Mouse (Mus musculus): ENCODE measurements around the gene St6galnac1. TPM values are rescaled to one million over a fixed set of nuclear protein-coding genes. Genes with fewer than 3 reads are reported as not detected.
"Not testable (repeated sequence)": the region's sequence is repeated elsewhere in the genome, so short reads cannot be mapped to it uniquely, and the experiment has no call there.

St6galnac1 gene
- not detected for total RNA-seq (2021)
- not detected in 2 replicates for polyA plus RNA-seq (2012; rRNA removed)
- long read RNA-seq: 0 reads

DNA sequence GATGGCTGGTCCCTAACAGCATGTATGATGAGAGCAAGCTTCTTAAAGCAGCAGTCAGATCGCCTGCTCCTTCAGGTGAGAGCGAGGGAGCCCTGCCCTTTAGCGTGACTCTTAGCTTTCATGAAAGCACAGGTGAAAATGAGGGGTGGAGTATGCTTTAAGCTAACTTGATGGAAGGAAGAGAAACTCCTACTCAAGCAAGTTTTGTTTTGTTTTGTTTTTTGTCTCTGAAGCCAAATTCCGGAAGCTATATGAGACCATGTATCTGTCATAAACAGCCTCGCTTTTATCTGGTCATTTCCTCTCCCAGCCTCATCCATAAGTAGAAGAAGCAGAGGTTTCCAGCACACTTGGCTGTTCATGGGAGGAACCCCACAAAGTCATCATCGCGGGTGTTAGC lies at the start of gene St6galnac1:
TSS of gene St6galnac1 (minus strand) at position 101 of the 400 bp plus-strand sequence.
- Histone ChIP-seq H3K36me3 (ENCODE audit: control insufficient read depth, insufficient read depth, low read length) (no peaks in the 10 kb centered on the region), H3K27me3 (ENCODE audit: control insufficient read depth, insufficient read depth, low read length) (no peaks in the 10 kb centered on the region), H3K79me2 (replicated peaks; ENCODE audit: control insufficient read depth, insufficient read depth, low read length) (no peaks in the 10 kb centered on the region), H3K4me1 (ENCODE audit: control insufficient read depth, insufficient read depth, low read length) (no peaks in the 10 kb centered on the region), H3K9ac (ENCODE audit: low read depth, low read length) (no peak within 1 kb of the TSS), H3K27ac (no peak within 1 kb of the TSS), H3K4me3 (no peak within 1 kb of the TSS)
- intact Hi-C loops (cut with DNase I): loop anchor here (2.0 kb wide), 1 partner anchor 27 kb away; no protein-coding TSS in a partner anchor
- TF ChIP-seq CTCF (IDR thresholded peaks at IDR 0.05) (no peak), EP300 (IDR thresholded peaks at IDR 0.05; ENCODE audit: insufficient read depth, low read depth, low read length) (no peak), POLR2A (IDR thresholded peaks at IDR 0.05; ENCODE audit: insufficient read depth, low read depth, low read length) (no peak)
- no peak for DNase-seq
- WGBS: 86% methylated on average over 7 of the region's 7 CpGs

DNA sequence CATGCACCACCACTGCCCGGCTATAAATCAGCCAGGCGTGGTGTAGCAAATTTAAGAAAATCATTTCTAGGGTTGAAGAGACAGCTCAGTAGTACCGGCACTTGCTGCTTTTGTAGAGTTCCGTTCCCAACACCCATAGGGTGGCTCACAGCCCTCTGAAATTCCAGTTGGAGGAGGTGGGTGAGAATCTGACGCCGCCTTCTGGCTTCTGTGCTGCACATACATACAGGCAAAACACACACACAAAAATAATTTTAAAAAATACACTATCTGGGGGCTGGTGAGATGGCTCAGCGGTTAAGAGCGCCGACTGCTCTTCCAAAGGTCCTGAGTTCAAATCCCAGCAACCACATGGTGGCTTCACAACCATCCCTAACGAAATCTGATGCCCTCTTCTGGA lies 48.6 kb upstream of the St6galnac1 start:
- H3K4me3 ChIP-seq; H3K36me3 ChIP-seq (ENCODE audit: control insufficient read depth, insufficient read depth, low read length); H3K9ac ChIP-seq (ENCODE audit: low read depth, low read length); DNase-seq; intact Hi-C loops (cut with DNase I); H3K79me2 ChIP-seq (replicated peaks; ENCODE audit: control insufficient read depth, insufficient read depth, low read length); H3K27me3 ChIP-seq (ENCODE audit: control insufficient read depth, insufficient read depth, low read length); H3K27ac ChIP-seq: not testable (repeated sequence)
- 98% methylated on average over 10 of the region's 10 CpGs for WGBS
- peaks cover 30% of the 10 kb centered on the region for H3K4me1 ChIP-seq (ENCODE audit: control insufficient read depth, insufficient read depth, low read length)

DNA sequence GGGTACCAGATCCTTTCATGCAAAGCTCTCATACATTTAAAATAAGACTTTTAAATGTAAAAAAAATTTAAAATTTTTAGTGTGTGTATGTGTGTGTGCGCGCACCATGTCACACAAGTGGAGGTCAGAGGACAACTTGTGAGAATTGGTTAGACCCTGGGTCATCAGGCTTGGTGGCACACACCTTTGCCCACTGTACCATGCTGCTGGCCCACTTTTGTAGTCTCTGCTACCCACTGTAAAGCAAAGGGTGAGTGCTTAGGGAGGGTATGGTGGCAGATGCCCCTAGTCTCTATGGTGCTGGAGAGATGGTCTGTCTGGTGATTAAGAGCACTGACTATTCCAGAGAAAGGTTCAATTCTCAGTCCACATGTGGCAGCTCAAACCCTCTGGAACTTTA lies 47.9 kb upstream of the St6galnac1 start:
- TF ChIP-seq EP300 (IDR thresholded peaks at IDR 0.05; ENCODE audit: insufficient read depth, low read depth, low read length) (no peak), POLR2A (IDR thresholded peaks at IDR 0.05; ENCODE audit: insufficient read depth, low read depth, low read length) (no peak), CTCF (IDR thresholded peaks at IDR 0.05) (no peak)
- 97% methylated on average over 2 of the region's 2 CpGs for WGBS
- intact Hi-C loops (cut with DNase I): no loop called here
- Histone ChIP-seq H3K27me3 (ENCODE audit: control insufficient read depth, insufficient read depth, low read length) (no peaks in the 10 kb centered on the region), H3K36me3 (ENCODE audit: control insufficient read depth, insufficient read depth, low read length) (no peaks in the 10 kb centered on the region), H3K27ac (no peak overlapping the region), H3K9ac (ENCODE audit: low read depth, low read length) (no peak overlapping the region), H3K4me1 (ENCODE audit: control insufficient read depth, insufficient read depth, low read length) (peaks cover 28% of the 10 kb centered on the region), H3K4me3 (no peak overlapping the region), H3K79me2 (replicated peaks; ENCODE audit: control insufficient read depth, insufficient read depth, low read length) (peaks cover 2% of the 10 kb centered on the region; the same call in 1 of the 2 replicates)
- no peak for DNase-seq

DNA sequence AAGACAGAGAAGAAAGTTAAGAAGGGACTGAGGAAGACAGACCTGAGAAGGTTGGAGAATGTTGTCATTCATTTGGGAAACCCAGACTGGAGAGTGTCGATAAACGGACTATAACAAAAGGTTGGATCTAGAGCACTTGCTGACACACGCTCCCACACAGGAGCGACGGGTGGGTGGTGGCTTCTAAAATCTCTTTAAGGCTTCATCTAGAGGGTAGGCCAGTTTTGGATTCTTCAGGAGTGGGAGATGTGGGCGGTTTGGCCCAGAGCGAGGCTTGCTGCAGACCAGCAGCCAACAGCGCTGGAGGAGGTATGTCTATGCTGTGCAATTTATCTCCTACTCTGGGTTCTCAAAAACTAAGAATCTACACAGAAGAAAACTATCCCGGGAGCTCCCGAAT lies 47.3 kb upstream of the St6galnac1 start:
- WGBS: 68% methylated on average over 10 of the region's 10 CpGs
- Histone ChIP-seq H3K27ac (peak overlapping the region; percentile 43; the same call in 1 of the 2 replicates), H3K27me3 (ENCODE audit: control insufficient read depth, insufficient read depth, low read length) (no peaks in the 10 kb centered on the region), H3K79me2 (replicated peaks; ENCODE audit: control insufficient read depth, insufficient read depth, low read length) (peaks cover 2% of the 10 kb centered on the region), H3K4me3 (no peak overlapping the region), H3K9ac (ENCODE audit: low read depth, low read length) (no peak overlapping the region), H3K36me3 (ENCODE audit: control insufficient read depth, insufficient read depth, low read length) (no peaks in the 10 kb centered on the region), H3K4me1 (ENCODE audit: control insufficient read depth, insufficient read depth, low read length) (peaks cover 29% of the 10 kb centered on the region)
- intact Hi-C loops (cut with DNase I): no loop called here
- no peak for TF ChIP-seq POLR2A (IDR thresholded peaks at IDR 0.05; ENCODE audit: insufficient read depth, low read depth, low read length)
- TF ChIP-seq EP300 (IDR thresholded peaks at IDR 0.05; ENCODE audit: insufficient read depth, low read depth, low read length): no peak
- no peak for TF ChIP-seq CTCF (IDR thresholded peaks at IDR 0.05)
- DNase-seq: no peak

DNA sequence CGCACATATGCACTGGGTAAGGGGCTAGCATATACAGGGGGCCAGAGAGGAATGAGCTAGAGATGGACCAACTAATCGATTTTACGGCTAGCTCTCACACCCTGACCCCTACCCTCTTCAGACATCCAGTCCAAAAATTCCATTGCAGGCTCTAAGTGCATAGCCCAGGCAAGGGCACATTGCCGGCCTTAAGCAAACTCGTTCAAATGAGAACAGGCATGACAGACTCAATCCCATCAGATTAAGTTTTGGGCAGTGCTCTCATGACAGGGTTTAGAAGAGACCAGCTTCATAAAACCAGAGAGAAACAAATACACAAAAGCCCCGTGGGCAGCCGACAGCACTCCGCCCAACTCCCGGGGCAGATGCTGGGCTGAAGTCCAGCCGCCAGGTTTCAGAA lies 46.9 kb upstream of the St6galnac1 start:
- no peak overlapping the region for H3K9ac ChIP-seq (ENCODE audit: low read depth, low read length)

DNA sequence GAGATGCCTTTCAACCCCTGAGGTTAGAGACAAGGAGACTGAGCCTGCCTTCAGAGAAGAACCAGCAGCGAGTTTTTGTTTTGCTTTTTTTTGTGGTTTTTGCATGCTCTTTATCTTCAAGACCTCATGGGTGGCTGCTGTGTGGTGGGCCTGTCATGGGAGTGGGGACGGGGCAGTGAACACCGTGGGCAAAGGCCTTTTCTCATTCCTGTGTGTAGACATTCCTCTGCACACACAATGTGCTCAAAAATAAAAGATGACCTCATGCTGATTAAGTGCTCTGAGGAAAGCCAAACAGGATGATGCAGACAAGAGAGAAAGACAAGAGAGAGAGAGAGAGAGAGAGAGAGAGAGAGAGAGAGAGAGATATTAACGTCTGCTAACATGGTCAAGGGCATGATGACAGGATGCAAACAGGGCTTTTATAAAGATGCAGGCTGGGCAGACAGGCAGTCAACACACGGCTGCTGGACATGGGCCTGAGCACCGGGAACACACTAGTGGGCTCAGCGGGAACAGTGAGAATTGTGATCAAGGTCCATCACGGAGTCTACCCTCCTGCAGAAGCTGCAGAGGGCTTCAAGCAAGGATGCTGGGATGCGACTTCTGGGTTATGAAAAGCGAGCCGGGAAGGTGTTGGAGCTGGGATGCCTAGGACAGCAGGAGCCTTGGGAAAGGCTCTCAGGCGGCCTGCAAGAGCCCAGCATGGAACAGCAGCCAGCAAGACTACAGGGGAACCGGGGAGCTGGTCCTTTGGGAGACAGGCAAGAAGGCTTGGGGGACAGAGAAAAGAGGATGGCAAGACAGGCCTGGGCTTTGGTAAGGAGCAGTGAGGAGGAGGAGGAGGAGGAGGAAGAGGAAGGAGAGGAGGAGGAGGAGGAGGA lies 46.0 kb upstream of the St6galnac1 start:
- peak overlapping the region; percentile 79 for H3K27ac ChIP-seq
- H3K9ac ChIP-seq (ENCODE audit: low read depth, low read length): peak overlapping the region; percentile 32
- intact Hi-C loops (cut with DNase I): no loop called here
- WGBS: 24% methylated on average over 13 of the region's 13 CpGs
- no peaks in the 10 kb centered on the region for H3K36me3 ChIP-seq (ENCODE audit: control insufficient read depth, insufficient read depth, low read length)
- TF ChIP-seq POLR2A (IDR thresholded peaks at IDR 0.05; ENCODE audit: insufficient read depth, low read depth, low read length) (0 out of 2 replicates have a peak, but pooled peaks have one; percentile 18), EP300 (IDR thresholded peaks at IDR 0.05; ENCODE audit: insufficient read depth, low read depth, low read length) (no peak)
- peak in 1 of 2 experiments; percentile 56 for DNase-seq
- peaks cover 33% of the 10 kb centered on the region for H3K4me1 ChIP-seq (ENCODE audit: control insufficient read depth, insufficient read depth, low read length)
- H3K79me2 ChIP-seq (replicated peaks; ENCODE audit: control insufficient read depth, insufficient read depth, low read length): peaks cover 2% of the 10 kb centered on the region
- no peak overlapping the region; the same call in 1 of the 2 replicates for H3K4me3 ChIP-seq
- no peaks in the 10 kb centered on the region for H3K27me3 ChIP-seq (ENCODE audit: control insufficient read depth, insufficient read depth, low read length)

More for the DNA sequence above, 46.9 kb upstream of the St6galnac1 start:
- WGBS: 42% methylated on average over 10 of the region's 10 CpGs
- Histone ChIP-seq H3K36me3 (ENCODE audit: control insufficient read depth, insufficient read depth, low read length) (no peaks in the 10 kb centered on the region), H3K4me1 (ENCODE audit: control insufficient read depth, insufficient read depth, low read length) (peaks cover 29% of the 10 kb centered on the region), H3K4me3 (no peak overlapping the region), H3K27ac (peak overlapping the region; percentile 43), H3K27me3 (ENCODE audit: control insufficient read depth, insufficient read depth, low read length) (no peaks in the 10 kb centered on the region), H3K79me2 (replicated peaks; ENCODE audit: control insufficient read depth, insufficient read depth, low read length) (peaks cover 2% of the 10 kb centered on the region)
- DNase-seq: no peak
- no peak for TF ChIP-seq POLR2A (IDR thresholded peaks at IDR 0.05; ENCODE audit: insufficient read depth, low read depth, low read length)
- TF ChIP-seq CTCF (IDR thresholded peaks at IDR 0.05): no peak
- TF ChIP-seq EP300 (IDR thresholded peaks at IDR 0.05; ENCODE audit: insufficient read depth, low read depth, low read length): no peak
- intact Hi-C loops (cut with DNase I): no loop called here
